17 mouse cellular contexts compared by ENCODE assay signal in genomic region chr1:4613305-4613704, GRCm38 (mm10).
"Had no signal": no experiment of that assay in that cellular context is flagged by ENCODE, and none has a peak within 500 bp of the region (broad histone marks: within the 10 kb centered on the region; RNA-seq: fewer than 3 reads in every experiment).

No protein-coding gene starts in this region.

- H3K4me2 ChIP-seq: intestine, embryonic 15.5 days; kidney, embryonic 15.5 days; limb, embryonic 12.5 days; midbrain, embryonic 11.5 days; neural tube, embryonic 13.5 days; stomach, embryonic 15.5 days had no signal

- ATAC-seq: hindbrain, postnatal 0 days; intestine, embryonic 15.5 days; midbrain, embryonic 16.5 days had no signal

- H3K4me3 ChIP-seq: intestine, embryonic 15.5 days; kidney, embryonic 15.5 days; limb, embryonic 12.5 days; megakaryocyte, embryonic 14.5 days; neural tube, embryonic 13.5 days; stomach, embryonic 15.5 days had no signal

- DNase-seq: kidney, adult 2 months; kidney, postnatal 25 days; layer of hippocampus, postnatal 36 days; liver; retina, postnatal 1 day; thymus, postnatal 4 days had no signal

- H3K9me3 ChIP-seq: intestine, embryonic 15.5 days; kidney, embryonic 15.5 days; limb, embryonic 12.5 days; megakaryocyte, embryonic 14.5 days; neural tube, embryonic 13.5 days; stomach, embryonic 15.5 days had no signal

- H3K9ac ChIP-seq: intestine, embryonic 15.5 days; kidney, embryonic 15.5 days; limb, embryonic 12.5 days; liver, embryonic 14.5 days; neural tube, embryonic 13.5 days; stomach, embryonic 15.5 days had no signal

- H3K27me3 ChIP-seq: intestine, embryonic 15.5 days; kidney, embryonic 15.5 days; limb, embryonic 12.5 days; megakaryocyte, embryonic 14.5 days; neural tube, embryonic 13.5 days; stomach, embryonic 15.5 days had no signal

- H3K36me3 ChIP-seq: intestine, embryonic 15.5 days; kidney, embryonic 15.5 days; limb, embryonic 12.5 days; neural tube, embryonic 13.5 days; stomach, embryonic 15.5 days had no signal

- H3K27ac ChIP-seq: hindbrain, postnatal 0 days; intestine, embryonic 15.5 days; kidney, embryonic 15.5 days; limb, embryonic 12.5 days; liver, embryonic 14.5 days; macrophage; neural tube, embryonic 13.5 days; stomach, embryonic 15.5 days had no signal

- H3K4me1 ChIP-seq: intestine, embryonic 15.5 days; limb, embryonic 12.5 days; neural tube, embryonic 13.5 days; stomach, embryonic 15.5 days had no signal
